Mouse (Mus musculus) retina, postnatal 7 days (tissue): ENCODE results near the gene Usp46.
"Not testable (repeated sequence)": the region's sequence is repeated elsewhere in the genome, so short reads cannot be mapped to it uniquely, and the experiment has no call there.

Experiments
- DNase-seq: peaks from one replicate; pipeline ENCODE4 v3.0.0-alpha.2; 2012; ENCODE audit warnings: low read depth, low spot score

Usp46 gene

GRCm38 (mm10) chr5:74028221-74028620 is 40.0 kb downstream of the Usp46 start:
- DNase-seq: no peak

DNA sequence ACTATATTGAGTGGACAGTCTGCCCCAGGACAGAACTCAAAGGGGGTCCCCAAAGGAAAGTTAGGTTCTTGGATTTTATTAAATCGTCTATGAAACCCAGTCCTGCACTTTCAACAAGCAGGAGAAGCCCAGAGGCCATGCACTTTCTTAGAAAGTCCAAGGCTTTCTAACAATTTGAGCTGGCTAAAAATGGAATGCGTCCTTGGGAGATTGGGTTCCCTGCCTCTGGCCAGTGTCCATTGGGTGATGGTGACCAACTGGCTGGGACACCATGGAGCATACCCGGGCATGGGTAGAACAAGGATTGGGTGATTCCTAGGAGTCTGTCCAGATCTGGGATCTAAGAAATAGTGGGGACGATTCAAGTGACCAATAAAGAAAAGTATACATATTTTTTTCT is 47.7 kb downstream of the Usp46 start:
- no peak for DNase-seq

- no peak for DNase-seq
Observed at GRCm38 (mm10) chr5:74018870-74019565, 49.2 kb downstream of the Usp46 start.

GRCm38 (mm10) chr5:74017488-74017887 is 50.7 kb downstream of the Usp46 start:
- no peak for DNase-seq

DNA sequence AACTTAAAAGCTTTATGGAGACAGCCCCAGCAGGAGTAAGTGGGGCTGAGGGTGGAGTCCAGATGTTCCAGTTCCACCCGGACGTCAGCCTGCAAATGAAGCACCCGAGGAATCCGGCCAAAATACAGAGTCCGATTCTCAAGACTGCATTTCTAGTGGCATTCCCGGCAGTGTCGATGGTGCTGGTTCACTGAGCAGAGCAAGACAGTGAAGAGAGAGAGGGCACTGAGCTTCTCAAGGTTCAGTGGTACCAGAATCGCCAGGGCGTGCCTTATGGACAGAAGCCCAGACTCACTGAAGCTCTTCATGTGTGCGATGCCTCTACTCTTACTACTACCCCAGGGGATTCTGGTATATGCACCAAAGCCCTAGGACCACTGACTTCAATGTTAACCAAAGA is 56.6 kb downstream of the Usp46 start:
- no peak for DNase-seq

DNA sequence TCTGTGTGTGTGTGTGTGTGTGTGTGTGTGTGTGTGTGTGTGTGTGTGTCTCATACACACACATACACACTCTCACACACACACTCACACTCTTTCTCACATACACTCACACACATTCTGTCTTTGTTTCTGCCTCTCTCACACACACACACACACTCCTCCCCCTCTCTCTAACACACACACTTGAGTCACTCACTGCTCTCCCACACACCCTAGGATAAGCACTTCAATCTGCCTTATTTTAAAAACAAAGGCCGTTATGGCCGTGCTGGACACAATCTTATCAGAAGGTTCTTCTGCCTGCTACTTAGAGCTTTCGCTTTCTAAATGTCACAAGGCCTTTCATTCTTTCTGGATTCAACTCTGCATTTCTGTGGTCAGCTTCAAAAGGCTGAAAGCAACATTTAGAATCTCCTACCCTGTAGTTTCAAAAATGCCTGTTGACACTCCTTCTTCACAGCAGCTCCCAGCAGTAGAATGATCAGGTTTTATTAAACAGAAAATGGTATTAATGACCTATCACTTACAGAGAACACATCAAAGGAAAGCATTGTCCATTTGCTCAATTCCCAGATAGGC is 60.6 kb downstream of the Usp46 start:
- no peak for DNase-seq

- DNase-seq: no peak
Observed at GRCm38 (mm10) chr5:74005936-74006335, 62.3 kb downstream of the Usp46 start.

DNA sequence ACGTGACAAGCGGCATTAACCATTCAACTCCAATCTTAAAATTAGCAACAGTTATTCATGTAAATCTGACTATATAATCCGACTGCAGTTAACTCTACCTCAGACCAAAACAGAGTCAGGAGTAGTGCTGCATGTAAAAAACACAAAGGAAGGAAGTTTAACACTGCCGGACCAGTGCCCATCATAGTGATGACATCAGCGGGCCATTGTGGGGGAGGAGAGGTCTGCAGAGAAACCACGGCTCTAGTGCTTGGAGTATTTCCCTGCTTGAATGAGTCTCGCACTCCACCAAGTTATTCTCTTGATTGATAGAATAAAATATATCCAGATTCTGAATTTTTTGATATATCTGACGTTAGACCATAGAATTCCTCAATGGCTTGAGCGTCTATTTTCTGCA is 66.5 kb downstream of the Usp46 start:
- DNase-seq: no peak

DNA sequence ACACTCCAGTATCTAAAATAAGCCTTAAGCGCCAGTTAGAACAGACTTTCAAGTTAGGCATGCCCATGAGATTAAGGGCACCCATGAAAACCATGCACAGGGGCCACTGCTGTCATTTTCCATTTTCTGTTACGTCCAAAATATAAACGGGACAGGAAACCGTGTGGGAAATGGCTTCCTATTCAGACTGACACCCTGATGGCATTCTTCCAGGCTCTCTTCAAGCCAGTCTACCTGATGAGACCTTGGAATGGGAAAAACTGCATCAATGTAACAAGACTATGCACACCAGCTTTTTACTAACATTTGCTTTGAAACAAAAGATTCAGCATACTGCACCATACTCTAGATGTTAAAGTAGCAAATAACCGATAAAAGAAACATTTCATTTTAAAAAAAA is 69.3 kb downstream of the Usp46 start:
- DNase-seq: no peak

DNA sequence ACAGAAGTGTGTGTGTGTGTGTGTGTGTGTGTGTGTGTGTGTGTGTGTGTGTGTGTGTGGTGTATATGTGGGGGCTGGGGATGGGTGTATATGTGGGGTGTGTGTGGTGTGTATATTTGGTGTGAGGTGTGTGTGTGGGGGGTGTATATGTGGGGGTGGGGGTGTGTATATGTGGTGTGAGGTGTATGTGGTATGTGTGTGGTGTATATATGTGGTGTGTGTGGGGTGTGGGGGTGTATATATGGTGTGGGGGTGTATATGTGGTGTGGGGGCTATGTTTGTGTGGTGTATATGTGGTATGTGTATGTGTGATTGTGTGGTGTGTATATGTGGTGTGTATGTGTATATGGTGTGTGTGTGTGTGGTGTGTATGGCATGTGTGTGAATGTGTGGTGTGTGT is 73.4 kb downstream of the Usp46 start:
- no peak for DNase-seq

DNA sequence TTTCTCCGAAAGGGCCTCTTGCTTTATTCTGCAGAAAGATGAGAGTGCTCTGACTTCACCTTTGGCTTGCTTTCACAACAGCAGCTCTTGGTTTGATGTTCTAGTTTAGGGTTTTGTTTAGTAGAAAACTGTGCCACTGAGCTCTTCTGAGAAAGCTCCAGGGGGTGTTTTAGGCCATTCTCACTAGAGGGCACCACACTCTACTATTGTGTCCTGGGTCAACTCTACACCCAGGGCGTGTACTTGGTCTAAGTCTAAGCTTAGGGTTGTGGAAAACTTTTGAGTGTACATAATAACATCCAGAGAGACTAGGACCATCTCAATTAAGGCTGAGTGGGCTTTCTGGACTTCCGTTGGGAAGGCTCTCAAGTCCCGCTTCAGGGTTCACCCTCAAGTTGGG is 74.7 kb downstream of the Usp46 start:
- no peak for DNase-seq

DNA sequence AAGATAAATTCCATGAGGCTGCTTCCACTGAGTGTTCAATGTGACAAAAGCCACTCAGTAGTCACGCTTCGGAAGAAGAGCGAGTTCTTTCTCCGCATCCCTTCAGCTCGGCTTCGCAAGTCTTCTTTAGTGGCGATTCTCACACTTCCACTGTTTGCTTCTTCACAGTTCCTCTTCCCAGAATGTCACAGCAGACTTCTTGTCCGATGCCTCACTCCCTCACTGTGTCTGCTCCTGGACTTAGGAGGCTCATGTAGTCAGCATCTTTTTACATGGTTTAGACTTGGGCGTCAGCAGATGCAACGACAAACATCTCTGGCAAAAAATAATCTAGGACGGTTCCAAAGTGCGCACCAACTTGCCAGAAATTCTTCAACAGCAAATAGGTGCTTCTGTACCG is 75.9 kb downstream of the Usp46 start:
- no peak for DNase-seq

- no peak for DNase-seq
Observed at GRCm38 (mm10) chr5:73989532-73989931, 78.7 kb downstream of the Usp46 start.

DNA sequence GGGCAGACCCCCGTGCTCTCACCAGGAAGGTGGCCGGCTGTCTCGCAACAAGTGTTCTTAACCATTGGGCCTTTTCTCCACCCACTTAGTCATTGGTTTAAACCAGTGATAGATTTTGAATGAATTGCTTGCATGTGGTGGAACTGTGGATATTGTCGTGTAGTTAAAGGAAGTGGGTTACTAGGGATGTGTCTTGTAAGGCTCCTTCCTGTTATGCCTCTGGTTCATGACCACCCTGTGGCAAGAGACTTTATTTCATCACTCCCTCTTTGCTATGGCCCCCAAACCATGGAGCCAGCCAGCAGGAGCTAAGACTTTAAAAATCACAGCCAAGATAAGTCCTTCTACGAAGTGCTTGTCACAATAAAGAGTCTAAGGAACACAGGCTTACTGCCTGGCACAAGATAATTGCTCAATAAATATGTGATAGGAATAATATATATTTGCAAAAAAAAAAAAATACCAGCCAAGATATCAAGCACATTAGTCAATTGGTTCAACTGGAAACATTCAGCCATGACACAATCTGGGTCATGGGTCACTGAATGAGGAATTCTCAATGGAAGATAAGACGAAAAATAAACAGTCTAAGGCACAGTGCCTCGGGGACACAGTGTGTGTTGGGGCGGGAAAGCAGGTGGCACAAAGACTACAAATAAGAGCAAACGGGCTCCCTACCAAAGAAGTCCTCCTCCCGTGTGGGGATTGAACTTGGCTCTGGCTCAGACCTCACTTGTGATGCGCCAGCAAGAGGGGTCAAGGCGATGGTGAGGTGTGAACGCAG is 80.3 kb downstream of the Usp46 start:
- DNase-seq: no peak

DNA sequence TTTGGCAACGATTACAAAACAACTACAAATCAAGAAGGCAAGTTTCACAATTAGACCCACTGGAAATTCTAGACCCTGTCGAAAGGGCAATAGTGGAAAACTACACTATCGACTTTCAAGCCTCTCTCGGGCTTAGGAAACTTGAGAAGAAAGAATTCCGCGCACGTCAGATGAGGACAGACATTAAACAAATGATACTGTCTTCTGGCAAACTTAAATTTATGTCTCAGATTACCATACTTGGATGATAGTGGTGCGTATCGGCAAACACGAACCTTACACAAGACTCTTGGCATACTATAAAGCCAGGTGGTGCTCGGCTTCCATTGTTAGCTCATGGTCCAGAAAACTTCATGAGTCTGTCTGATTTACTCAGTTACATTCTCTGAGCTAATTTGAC is 90.8 kb downstream of the Usp46 start:
- DNase-seq: no peak

- no peak for DNase-seq
Observed at GRCm38 (mm10) chr5:73971701-73972100, 96.5 kb downstream of the Usp46 start.

GRCm38 (mm10) chr5:73970024-73970628 is 98.1 kb downstream of the Usp46 start:
- DNase-seq: no peak

DNA sequence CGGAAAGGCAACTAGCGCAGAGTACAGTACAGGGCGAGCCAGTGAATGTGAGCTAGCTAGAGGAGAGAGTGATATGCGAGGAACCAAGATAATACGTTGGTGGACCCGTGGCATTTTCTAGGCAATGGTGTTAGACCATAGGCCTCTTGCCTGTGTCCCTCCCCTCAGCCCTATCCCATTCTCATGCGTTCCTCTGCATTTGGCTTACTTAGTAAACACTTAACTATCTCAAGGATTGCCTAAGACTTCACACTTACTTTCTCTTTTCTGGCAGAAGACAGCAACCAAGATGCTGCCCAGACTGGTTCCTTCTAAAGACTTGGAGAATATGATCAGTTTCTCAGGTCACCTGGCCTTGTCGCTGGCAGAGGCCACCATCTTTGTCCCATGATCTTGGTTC is 98.9 kb downstream of the Usp46 start:
- no peak for DNase-seq

DNA sequence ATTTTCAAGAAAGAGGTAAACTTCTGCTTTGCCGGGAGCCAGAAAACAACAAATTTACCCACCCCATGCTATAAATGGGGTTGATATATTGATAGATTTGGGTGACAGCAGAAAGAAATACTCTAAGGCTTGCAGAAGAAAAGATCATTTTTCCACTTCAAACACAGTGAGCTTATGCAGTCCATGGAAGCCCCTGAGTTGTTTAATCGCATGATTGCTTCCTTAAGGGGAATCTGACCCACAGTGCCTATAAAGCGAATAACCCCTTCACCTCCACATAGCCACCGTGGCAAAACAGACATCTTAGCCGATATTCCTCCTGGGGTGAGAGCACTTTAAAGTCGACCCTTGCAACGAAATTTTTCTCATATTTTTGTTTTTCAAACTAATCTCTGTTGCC is 108.5 kb downstream of the Usp46 start:
- no peak for DNase-seq

- not testable (repeated sequence) for DNase-seq
Observed at GRCm38 (mm10) chr5:73958614-73959013, 109.6 kb downstream of the Usp46 start.

DNA sequence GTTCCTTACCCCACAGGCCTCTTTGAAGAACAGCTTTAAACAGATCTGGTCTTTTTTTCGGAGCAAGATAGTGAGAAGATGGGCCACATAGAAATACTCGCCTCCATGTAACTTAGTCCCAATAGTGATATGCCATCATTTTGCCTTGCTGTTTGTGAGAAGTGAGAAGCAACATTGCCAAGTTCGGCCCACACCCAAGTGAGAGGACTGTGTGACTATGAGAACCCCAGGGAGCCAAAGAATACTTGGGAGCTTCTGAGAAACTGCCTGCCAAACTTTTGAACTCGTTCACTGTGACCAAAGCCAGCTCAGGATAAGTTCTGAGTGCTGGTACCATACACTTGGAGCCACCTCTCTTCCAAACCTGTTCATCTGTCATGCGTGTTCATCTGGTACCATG is 110.1 kb downstream of the Usp46 start:
- DNase-seq: no peak

GRCm38 (mm10) chr5:73955691-73956090 is 112.5 kb downstream of the Usp46 start:
- DNase-seq: no peak

- DNase-seq: no peak
Observed at GRCm38 (mm10) chr5:73955005-73955404, 113.2 kb downstream of the Usp46 start.
